Mouse (Mus musculus): ENCODE measurements around the gene Klb. TPM values are rescaled to one million over a fixed set of nuclear protein-coding genes. Genes with fewer than 3 reads are reported as not detected.

The Klb gene
- total RNA-seq, 1 experiment from 2014 or later, result not detected

DNA sequence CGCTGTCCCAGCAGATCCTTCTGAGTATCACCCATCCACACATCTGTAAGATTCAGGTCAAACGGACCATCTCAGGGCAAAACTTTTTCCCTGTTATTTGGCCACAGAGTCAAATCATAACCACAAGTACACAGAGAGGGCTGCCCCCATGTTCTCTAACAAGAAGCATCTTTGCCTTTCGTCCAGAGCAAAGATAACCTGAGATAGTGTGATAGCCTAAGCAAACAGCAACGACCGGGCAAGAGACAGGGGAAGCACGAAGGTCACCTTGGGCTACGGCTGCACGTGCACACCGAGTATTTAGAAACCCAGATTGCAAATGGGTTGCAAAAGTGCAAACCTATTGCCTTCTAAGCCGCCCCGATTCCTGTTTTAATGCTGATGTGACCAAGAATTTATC, 19.7 kb downstream of the Klb start:
- ATAC-seq (replicated peaks; ENCODE audit: low read depth, poor library complexity, severe bottlenecking), result no peak

DNA sequence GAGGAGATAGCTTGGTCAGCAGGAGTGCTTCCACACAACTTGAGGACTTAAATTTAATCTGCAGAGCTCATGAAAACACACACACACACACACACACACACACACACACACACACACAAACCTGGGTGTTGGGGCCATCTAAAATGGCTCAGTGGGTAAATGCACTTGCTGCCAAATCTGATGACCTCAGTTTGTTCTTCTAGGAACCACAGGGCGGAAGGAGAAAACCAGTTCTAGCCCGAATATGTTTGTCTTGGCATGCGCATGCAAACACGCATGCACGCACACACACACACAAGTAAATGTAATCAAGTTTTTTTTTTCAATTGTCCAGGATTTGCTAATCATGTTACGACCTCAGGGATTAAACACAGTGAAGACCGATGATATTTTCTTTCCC, 23.4 kb downstream of the Klb start:
- ATAC-seq (replicated peaks; ENCODE audit: low read depth, poor library complexity, severe bottlenecking), result no peak

DNA sequence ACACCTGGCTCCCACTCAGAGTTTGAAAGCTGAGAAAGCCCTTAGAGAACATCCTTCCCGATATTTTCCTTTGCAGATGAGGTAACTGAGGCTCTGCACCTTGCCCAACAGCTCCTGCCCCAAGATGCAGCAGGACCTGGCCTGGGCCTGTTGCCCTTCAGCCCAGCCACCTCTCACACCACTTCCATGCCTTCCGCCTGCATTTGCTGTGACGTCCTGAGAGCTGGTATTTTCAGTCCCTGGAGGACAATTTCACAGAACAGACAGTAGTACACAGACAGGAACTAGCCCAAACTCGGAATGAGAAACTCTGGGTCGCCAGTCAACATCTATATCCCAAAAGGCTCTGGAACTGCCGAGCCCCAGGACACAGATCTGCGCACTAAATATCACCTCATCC, 26.6 kb downstream of the Klb start:
- ATAC-seq (replicated peaks; ENCODE audit: low read depth, poor library complexity, severe bottlenecking), result no peak

DNA sequence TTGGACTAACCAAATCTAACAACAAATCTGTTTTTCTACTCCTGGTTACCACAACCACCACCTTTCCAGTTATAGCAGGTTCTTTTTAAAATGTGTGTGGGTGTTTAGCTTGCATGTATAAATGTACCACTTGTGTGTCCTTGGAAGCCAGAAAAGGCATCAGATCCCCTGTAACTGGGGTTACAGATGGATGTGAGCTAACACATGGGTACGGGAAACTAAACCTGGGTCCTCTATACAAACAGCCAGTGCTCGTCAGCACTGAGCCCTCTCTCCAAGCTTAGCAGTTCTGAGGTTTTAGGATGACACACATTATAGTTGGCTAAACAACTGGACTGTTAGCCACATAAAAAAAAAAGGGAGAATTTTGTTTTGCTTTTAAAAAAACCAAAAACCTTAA, 37.6 kb downstream of the Klb start:
- ATAC-seq (replicated peaks; ENCODE audit: low read depth, poor library complexity, severe bottlenecking), result no peak

DNA sequence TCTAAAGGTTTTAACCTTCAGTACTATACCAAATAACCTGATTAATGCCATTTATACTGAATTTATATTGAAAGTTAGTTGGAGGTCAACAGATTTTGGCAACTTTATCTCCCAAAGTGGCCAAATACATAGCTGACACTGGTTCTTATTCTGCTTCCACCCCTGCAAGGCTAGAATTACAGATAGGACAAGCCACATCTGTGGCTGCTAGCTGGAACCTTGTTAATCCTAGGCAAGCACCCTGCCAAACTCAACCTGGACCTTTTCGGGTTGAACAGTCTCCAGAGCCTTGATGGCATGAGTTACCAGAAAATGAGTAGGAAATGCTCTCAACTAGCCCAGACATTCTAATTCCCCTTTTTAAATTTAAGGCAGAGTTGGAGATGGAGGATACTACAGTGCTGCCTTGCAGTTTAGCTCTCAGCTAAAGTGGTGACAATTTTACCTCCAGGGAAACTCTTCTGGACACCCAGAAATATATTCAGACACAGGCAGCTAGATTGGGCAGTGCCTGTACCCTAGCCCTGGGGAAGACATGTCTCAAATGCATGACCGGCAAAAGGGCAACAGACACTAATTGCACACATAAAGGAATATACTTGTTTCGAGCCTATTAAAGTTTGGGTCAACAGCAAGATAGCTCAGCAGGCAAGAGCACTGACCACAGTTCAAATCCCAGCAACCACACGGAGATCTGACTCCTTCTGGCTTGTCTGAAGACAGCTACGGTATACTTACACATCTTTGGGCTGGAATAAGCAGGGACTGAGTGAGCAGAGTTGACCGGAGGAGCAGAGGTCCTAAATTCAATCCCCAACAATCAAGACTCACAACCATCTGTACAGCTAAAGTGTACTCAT, 39.1 kb downstream of the Klb start:
- no peak for ATAC-seq (replicated peaks; ENCODE audit: low read depth, poor library complexity, severe bottlenecking)

DNA sequence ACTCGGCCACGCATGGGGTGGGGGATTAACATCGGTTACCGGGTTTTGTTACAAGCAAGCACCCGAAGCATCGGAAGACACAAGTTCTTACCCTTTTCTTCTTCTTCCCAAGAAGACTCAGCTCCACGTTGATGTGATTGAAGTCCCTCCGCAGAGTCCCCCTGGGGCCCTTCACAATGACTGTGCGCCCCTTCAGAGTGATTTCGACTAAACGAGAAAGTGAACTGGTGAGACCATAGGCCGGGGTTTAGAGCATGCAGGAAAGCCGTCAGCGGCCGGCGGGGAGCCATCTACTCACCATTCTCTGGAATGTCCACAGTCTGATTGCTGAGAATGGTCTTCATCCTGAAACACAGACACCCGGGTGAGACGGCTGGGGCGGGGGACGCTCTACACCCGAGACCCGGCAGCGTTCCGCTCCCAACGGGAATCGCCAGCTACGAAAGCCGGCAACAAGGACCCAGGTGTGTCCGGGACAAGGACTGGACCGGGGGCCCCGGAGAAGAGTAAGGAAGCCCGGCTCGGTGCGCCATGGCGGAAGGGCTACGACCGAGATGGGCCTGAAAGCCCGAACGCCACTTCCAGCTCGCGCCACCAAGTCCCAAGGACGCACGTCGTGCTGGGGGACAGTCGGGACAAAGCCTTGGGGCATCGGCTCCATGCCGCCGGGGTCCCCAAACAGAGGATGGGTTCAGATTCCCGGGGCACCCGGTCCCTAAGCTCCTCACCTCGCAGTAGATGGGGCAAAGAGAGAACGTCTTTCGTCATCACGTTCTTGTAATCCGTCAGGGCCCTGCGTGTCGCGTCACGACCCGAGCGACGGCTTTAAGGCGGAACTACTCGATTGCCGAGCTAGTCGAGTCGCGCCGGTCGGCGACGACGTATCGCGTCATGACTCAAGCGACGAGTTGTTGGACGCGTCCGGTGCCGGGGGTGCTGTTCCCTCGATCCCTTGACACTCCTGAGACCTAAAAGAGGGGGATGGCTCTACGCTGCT, 42.8 kb downstream of the Klb start, which contains the start of the genes Rpl9 and Lias:
TSS of gene Rpl9 (minus strand) at position 797 of the 997 bp plus-strand sequence.
TSS of gene Lias (plus strand) at position 850 of the 997 bp plus-strand sequence.
- ATAC-seq (replicated peaks; ENCODE audit: low read depth, poor library complexity, severe bottlenecking), result peak; percentile 91

DNA sequence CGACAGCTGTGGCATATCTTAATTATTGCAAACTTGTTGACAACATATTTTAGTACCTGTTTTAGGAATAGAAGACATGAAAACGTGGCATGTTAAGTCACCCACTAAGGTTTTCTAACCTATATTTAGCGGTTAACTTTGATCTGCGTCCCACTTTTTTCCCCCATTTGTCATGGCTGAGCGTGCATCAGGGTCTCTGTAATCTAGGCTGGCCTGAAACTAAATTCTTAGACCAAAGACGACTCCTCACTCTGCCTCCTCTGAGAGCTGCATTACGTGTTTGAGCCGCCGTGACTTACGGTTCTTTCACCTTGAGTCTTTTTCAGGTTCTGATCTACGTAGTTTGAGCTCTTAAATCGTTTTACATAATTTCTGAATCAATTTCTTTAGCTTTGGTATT, 43.6 kb downstream of the Klb start:
- peak; percentile 28; the same call in 1 of the 2 replicates for ATAC-seq (replicated peaks; ENCODE audit: low read depth, poor library complexity, severe bottlenecking)

DNA sequence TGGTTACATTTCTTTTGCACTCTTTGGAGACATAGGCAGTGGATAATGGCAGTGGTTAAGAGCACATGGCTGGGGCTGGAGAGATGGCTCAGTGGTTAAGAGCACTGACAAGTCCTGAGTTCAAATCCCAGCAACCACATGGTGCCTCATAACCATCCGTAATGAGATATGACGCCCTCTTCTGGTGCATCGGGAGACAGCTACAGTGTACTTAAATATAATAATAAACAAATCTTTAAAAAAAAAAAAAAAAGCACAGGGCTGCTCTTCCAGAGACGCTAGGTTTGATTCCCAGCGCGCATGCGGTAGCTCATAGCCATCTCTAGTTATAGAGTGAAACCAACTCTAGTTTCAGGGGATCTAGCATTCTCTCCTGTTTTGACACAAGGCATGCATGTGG, 46.3 kb downstream of the Klb start:
- ATAC-seq (replicated peaks; ENCODE audit: low read depth, poor library complexity, severe bottlenecking), result no peak

DNA sequence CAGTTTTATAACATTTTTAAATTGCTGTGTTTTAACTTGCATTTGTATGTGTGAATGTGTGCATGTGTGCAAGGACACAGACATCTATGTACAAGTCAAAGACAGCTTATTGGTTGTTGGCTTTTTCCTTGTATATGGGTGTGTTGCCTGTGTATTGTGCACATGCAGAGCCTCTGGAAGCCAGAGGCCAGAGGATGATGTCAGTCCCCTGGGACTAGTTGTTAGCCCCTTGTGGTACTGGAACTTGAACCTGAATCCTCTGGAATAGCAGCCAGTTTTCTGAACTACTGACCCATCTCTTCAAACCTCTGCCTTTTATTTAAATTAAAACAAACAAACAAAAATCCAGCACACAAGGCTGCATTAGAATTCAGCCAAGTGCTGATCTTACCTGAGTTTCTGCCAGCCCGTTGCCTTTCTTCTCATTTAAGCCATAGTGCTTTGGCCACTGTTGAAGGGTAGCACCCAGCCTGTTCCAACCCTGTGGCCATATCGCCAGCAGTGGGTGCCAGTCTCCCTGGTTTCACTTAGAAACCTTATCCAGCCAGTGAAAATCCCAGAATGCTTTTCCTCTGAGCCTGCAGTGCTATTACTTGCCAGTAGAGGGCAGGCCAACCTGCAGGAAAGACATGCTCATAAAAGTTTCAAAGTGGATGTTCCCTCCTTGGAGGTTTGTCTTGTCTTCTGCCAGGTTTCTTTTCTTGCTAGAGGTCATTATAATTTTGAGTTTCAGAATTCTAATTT, 53.3 kb downstream of the Klb start:
- peak; percentile 99 for ATAC-seq (replicated peaks; ENCODE audit: low read depth, poor library complexity, severe bottlenecking)

DNA sequence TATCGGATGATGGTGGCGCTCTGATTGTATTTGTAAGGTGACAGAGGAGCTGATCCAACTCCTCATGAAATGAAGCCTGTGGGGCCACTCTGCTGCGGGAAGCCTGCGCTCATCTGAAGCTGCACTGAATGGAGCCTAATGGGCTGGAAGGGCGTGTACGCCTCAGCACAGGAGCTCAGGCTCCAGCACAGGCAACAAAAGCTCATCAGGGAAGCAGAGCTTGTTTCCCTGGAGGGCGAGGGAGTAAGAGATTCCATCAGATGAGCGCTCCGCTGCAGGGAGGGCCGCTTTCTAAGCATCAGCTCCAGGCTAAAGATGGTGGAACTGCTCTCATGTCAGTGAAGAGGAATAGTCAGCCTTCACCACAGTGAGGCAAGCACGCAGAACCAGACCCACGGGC, 59.9 kb downstream of the Klb start:
- ATAC-seq (replicated peaks; ENCODE audit: low read depth, poor library complexity, severe bottlenecking), result no peak

DNA sequence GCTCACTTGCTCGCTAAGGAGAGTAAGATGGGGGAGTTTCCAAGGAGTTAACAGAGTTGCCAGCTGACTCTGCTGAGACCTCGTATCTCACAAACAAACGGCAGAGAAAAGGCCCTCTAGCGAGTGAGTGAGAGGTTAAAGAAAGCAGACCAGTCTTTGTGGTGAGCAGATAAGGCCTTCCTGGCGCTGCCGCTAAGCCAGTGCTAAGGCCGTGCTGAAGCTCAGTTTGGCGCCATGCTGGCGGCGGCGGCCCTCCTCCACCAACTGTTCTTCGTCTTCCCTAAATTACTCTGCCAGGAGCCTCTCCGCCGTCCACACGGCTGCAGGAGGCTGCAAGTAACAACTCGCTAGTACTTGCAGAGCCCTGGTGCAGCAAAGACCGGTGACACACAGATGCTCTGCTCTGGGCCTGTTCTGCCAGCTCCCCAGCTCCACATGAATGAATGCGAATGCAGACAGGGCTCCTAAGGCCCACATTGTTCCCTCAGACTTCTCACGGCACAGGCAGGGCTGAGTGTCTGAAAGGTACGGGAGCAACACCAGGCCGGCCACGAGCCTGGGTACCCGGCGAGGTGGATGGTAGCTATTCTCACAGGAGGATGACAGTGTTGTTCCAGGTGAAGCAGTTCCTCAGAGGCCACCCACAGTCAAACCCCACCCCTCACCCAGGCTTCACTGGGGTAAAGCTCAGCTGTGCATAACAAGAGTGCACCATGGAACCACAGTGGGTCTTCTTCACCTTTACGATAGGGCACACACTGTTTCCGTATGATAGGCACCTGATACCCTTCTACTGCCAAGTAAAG, 67.7 kb downstream of the Klb start:
- peak; percentile 86 for ATAC-seq (replicated peaks; ENCODE audit: low read depth, poor library complexity, severe bottlenecking)

DNA sequence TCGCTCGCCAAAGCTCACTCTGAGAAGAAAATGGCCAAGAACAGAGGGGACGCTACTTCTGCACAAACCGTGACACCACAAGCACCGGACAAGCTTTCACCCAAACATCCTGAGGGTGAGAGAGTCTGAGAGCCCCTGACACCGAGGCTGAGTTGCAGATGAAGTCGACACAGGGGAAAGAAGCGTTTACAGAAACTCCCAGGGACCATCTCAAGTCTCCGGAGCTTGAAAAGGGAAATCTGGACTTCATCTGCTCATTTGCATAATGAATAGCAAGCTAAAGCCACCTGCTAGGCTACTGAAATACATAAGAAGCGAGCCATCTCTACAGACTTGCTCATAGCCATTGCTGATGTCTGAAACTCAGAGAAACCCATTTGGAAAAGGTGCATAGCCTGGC, 71.0 kb downstream of the Klb start:
- no peak for ATAC-seq (replicated peaks; ENCODE audit: low read depth, poor library complexity, severe bottlenecking)

DNA sequence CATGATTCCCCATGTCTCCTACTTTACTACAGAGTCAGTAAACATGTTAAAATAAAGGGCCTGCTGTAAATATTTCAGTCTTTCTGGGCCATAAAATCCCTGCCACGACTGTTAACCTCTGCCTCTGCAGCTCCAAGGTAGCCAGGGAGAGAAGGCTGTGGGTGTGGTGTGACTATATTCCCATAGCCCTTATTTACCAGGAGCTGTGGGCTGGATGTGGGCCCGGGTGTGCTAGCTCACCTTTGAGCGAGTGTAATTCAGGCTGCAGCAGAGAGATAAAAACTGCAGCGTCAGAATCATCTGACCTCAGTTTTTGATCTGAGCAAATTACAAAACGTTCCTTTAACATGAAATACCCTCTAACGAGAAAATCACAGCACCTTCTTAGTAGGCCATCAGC, 72.7 kb downstream of the Klb start:
- no peak for ATAC-seq (replicated peaks; ENCODE audit: low read depth, poor library complexity, severe bottlenecking)

DNA sequence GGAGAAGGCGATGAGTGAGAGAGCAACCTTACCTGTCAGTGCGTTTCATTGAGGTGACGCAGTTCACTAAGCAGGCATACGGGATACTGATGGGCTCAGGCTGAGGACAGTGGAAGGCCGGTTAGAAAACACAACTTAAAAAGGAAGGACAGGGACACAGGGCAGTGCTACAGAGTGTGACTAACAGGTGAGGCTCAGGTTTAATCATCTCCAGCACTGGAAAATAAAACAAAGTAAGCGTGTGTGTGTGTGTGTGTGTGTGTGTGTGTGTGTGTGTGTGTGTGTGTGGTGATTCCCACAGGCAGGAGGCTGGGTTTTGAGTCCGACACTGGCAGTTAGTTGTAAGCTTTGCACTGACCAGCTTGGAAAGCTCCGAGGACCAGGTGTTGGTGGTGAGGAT, 74.7 kb downstream of the Klb start:
- ATAC-seq (replicated peaks; ENCODE audit: low read depth, poor library complexity, severe bottlenecking), result no peak

DNA sequence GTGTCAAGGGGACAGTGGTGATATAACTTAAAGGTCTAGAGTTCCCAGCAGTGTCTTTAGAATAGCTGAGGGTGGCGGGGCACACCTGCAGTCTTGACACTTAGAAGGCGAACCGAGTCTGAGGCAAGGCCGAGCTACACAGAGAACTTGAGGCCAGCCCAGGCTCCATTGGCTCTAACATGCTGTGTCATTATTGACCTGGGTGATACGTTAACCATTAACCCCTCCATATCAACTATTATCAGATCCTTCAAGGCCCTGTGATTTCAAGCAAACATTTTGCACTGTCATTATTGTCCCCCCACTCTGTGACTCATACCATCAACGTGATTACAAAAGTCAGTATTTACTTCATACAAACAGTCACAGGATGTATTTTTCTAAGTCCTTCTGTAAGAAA, 76.1 kb downstream of the Klb start:
- no peak for ATAC-seq (replicated peaks; ENCODE audit: low read depth, poor library complexity, severe bottlenecking)

DNA sequence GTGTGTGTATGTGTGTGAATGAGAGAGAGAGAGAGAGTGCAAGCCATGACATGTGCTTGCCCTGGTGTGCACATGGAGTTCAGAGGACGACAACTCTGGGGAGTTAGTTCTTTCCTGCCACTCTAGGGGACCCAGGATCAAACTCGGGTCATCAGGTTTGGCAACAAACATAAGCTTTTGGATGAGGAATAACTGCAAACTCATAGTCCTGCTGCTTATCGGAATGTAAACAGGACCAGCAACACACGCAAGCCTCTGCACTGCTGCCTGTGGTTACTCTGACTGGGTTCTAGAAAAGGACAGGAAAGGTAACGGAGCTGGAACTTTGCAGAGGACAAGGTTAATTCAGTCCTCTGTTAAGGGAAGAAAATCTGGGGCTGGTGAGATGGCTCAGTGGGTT, 77.1 kb downstream of the Klb start:
- no peak for ATAC-seq (replicated peaks; ENCODE audit: low read depth, poor library complexity, severe bottlenecking)

DNA sequence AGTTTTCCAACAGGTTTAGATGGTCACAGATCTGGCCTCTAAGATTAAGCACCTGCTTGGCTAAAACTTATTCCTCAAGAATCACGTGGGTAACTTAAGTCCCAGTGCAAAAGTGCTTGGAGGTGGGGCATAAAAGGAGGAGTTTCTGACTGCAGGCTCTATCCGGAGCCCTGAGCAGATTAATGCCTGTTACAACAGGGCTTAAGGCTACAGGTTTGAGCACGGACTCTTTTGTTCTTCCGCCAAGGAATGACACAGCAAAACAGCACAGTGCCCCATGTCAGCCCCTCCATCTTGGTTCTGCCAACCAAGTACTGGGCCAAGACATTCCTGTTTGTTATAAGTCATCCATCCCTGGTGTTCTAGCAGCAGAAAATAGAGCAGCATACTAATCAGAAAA, 80.2 kb downstream of the Klb start:
- ATAC-seq (replicated peaks; ENCODE audit: low read depth, poor library complexity, severe bottlenecking), result 0 out of 2 replicates have a peak, but pooled peaks have one; percentile 25

DNA sequence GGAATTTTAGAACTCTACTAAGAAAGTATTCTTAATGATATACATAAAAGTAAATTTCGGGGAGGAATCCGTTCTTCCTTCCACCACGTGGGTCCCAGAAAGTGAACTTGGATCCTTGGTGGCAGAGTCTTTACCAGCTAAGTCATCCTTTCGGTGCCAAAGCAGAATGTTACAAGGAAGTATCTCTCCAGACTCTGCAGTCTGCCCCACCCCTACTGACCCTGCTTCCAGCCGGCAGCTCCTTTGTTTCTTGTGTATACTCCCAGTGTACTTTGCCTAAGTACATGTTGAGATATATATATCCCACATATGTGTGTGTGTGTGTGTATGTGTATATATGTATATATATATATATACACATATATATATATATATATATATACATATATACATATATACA, 81.3 kb downstream of the Klb start:
- no peak for ATAC-seq (replicated peaks; ENCODE audit: low read depth, poor library complexity, severe bottlenecking)

Measured in common myeloid progenitor, adult 5-6 weeks (primary cell).